Mouse (Mus musculus) frontal cortex, postnatal 10 days (tissue): ENCODE results near the gene Col5a1.

Experiments
- DNase-seq, 2 experiments: peaks; one replicate each; pipeline ENCODE4 v3.0.0; 2022; ENCODE audit warnings: low spot score in 2 of 2, mixed read lengths in 1 of 2

Col5a1 gene

GRCm38 (mm10) chr2:27885456-27886147 lies 623 bp upstream of the Col5a1 start:
- no peak for DNase-seq

- DNase-seq: no peak
These were observed 609 bp downstream of the Col5a1 start for GRCm38 (mm10) chr2:27886608-27887460.

GRCm38 (mm10) chr2:27887461-27888264 lies 1.4 kb downstream of the Col5a1 start:
- DNase-seq: no peak

GRCm38 (mm10) chr2:27888603-27889545 lies 2.6 kb downstream of the Col5a1 start:
- DNase-seq: no peak

GRCm38 (mm10) chr2:27891922-27892541 lies 5.8 kb downstream of the Col5a1 start:
- no peak for DNase-seq

GRCm38 (mm10) chr2:27893015-27893414 lies 6.8 kb downstream of the Col5a1 start:
- no peak for DNase-seq

GRCm38 (mm10) chr2:27894986-27895385 lies 8.8 kb downstream of the Col5a1 start:
- no peak for DNase-seq

- DNase-seq: no peak
These were observed 9.4 kb downstream of the Col5a1 start for GRCm38 (mm10) chr2:27895648-27896047.

GRCm38 (mm10) chr2:27897161-27897560 lies 10.9 kb downstream of the Col5a1 start:
- DNase-seq: no peak

GRCm38 (mm10) chr2:27899894-27900293 lies 13.7 kb downstream of the Col5a1 start:
- DNase-seq: no peak

- DNase-seq: no peak
These were observed 14.9 kb downstream of the Col5a1 start for GRCm38 (mm10) chr2:27901076-27901475.

- no peak for DNase-seq
These were observed 15.5 kb downstream of the Col5a1 start for GRCm38 (mm10) chr2:27901525-27902245.

- no peak for DNase-seq
These were observed 16.1 kb downstream of the Col5a1 start for GRCm38 (mm10) chr2:27902318-27902717.

- DNase-seq: no peak
These were observed 19.2 kb downstream of the Col5a1 start for GRCm38 (mm10) chr2:27905411-27905810.

- DNase-seq: no peak
These were observed 24.3 kb downstream of the Col5a1 start for GRCm38 (mm10) chr2:27910501-27910900.

- no peak for DNase-seq
These were observed 26.5 kb downstream of the Col5a1 start for GRCm38 (mm10) chr2:27912546-27913275.

GRCm38 (mm10) chr2:27915726-27916125 lies 29.5 kb downstream of the Col5a1 start:
- DNase-seq: no peak

- no peak for DNase-seq
These were observed 30.1 kb downstream of the Col5a1 start for GRCm38 (mm10) chr2:27916316-27916715.

GRCm38 (mm10) chr2:27917177-27917576 lies 31.0 kb downstream of the Col5a1 start:
- DNase-seq: no peak
